Mouse (Mus musculus): ENCODE results near the gene Vmac. TPM values are rescaled to one million over a fixed set of nuclear protein-coding genes. Genes with fewer than 3 reads are reported as not detected.
A peak's percentile ranks its signal among the peaks of the same experiment; 100 is the strongest.

Gene Vmac
- polyA plus RNA-seq, 1 experiment = 12.4 TPM

- peak overlapping the region; percentile 94 for H3K4me3 ChIP-seq (ENCODE audit: control insufficient read depth, low read depth, low read length)
- H3K27me3 ChIP-seq (ENCODE audit: control insufficient read depth, insufficient read depth, low read length) = no peaks in the 10 kb centered on the region
- H3K27ac ChIP-seq (ENCODE audit: control insufficient read depth, insufficient read depth, low read depth, low read length) = peak overlapping the region; percentile 92
- no peaks in the 10 kb centered on the region for H3K36me3 ChIP-seq (ENCODE audit: control insufficient read depth, insufficient read depth, low read length)
- TF ChIP-seq POLR2A (IDR thresholded peaks at IDR 0.05; ENCODE audit: control insufficient read depth, low read depth, low read length) (no peak), CTCF (IDR thresholded peaks at IDR 0.05; ENCODE audit: control insufficient read depth, insufficient read depth, insufficient replicate concordance, low read depth, low read length) (0 out of 2 replicates have a peak, but pooled peaks have one; percentile 1)
- peaks cover 5% of the 10 kb centered on the region for H3K4me1 ChIP-seq (ENCODE audit: control insufficient read depth, insufficient read depth, low read length)
Observed at GRCm38 (mm10) chr17:56673647-56674416, 44.0 kb downstream of the Vmac start.

DNA sequence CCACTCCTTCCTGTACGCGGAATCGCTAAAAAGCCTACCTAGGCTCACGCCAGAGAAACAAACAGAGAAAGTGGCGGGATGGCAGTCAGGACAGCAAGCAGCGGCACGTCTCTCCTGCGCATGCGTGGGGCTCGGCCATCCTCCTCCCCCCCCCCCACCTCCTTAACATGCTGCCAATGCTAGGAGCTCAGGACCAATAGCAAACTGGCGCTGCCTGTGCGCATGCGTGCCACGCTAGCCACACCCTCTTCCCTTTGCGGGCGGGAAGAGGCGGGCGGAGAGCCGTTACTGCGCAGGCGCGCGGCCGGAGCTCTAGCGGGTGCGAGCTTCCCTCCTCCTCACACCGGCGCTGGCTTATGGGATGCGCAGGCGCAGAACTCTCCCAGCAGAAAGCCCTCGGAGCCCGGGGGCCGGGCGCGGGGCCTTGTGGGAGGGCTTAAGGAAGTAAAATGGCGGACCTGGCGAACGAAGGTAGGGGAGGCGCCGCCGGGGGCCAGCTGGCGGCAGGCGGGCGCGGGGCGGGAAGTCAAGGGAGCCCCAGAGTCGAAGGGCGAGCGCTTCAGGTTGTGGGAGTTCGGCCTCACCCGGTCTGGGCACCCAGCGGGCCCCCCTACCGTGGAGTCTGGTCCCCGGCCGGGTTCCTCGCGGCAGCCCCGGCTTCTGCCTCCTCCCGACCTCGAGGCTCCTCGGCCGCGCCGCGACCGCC, 44.7 kb downstream of the Vmac start, which contains the start of gene Ranbp3:
Ranbp3 (plus strand) TSS at position 354 of the 706 bp plus-strand sequence.
- peak within 1 kb of the TSS; percentile 95 for H3K27ac ChIP-seq (ENCODE audit: control insufficient read depth, insufficient read depth, low read depth, low read length)
- no peaks in the 10 kb centered on the region for H3K36me3 ChIP-seq (ENCODE audit: control insufficient read depth, insufficient read depth, low read length)
- no peaks in the 10 kb centered on the region for H3K27me3 ChIP-seq (ENCODE audit: control insufficient read depth, insufficient read depth, low read length)
- peaks cover 10% of the 10 kb centered on the region for H3K4me1 ChIP-seq (ENCODE audit: control insufficient read depth, insufficient read depth, low read length)
- no peak for TF ChIP-seq CTCF (IDR thresholded peaks at IDR 0.05; ENCODE audit: control insufficient read depth, insufficient read depth, insufficient replicate concordance, low read depth, low read length)
- TF ChIP-seq POLR2A (IDR thresholded peaks at IDR 0.05; ENCODE audit: control insufficient read depth, low read depth, low read length) = peak; percentile 70
- peak within 1 kb of the TSS; percentile 94 for H3K4me3 ChIP-seq (ENCODE audit: control insufficient read depth, low read depth, low read length)

- peaks cover 10% of the 10 kb centered on the region for H3K4me1 ChIP-seq (ENCODE audit: control insufficient read depth, insufficient read depth, low read length)
- H3K36me3 ChIP-seq (ENCODE audit: control insufficient read depth, insufficient read depth, low read length) = no peaks in the 10 kb centered on the region
- no peak for TF ChIP-seq POLR2A (IDR thresholded peaks at IDR 0.05; ENCODE audit: control insufficient read depth, low read depth, low read length)
- TF ChIP-seq CTCF (IDR thresholded peaks at IDR 0.05; ENCODE audit: control insufficient read depth, insufficient read depth, insufficient replicate concordance, low read depth, low read length) = no peak
- no peak overlapping the region for H3K27ac ChIP-seq (ENCODE audit: control insufficient read depth, insufficient read depth, low read depth, low read length)
- no peak overlapping the region for H3K4me3 ChIP-seq (ENCODE audit: control insufficient read depth, low read depth, low read length)
- no peaks in the 10 kb centered on the region for H3K27me3 ChIP-seq (ENCODE audit: control insufficient read depth, insufficient read depth, low read length)
Observed at GRCm38 (mm10) chr17:56669766-56670165, 48.1 kb downstream of the Vmac start.

GRCm38 (mm10) chr17:56668384-56669144, 49.3 kb downstream of the Vmac start:
- H3K27ac ChIP-seq (ENCODE audit: control insufficient read depth, insufficient read depth, low read depth, low read length) = no peak overlapping the region
- no peak; the same call in 1 of the 2 replicates for TF ChIP-seq POLR2A (IDR thresholded peaks at IDR 0.05; ENCODE audit: control insufficient read depth, low read depth, low read length)
- peak; percentile 91 for TF ChIP-seq CTCF (IDR thresholded peaks at IDR 0.05; ENCODE audit: control insufficient read depth, insufficient read depth, insufficient replicate concordance, low read depth, low read length)
- peak overlapping the region; percentile 80 for H3K4me3 ChIP-seq (ENCODE audit: control insufficient read depth, low read depth, low read length)
- H3K36me3 ChIP-seq (ENCODE audit: control insufficient read depth, insufficient read depth, low read length) = no peaks in the 10 kb centered on the region
- H3K27me3 ChIP-seq (ENCODE audit: control insufficient read depth, insufficient read depth, low read length) = no peaks in the 10 kb centered on the region
- H3K4me1 ChIP-seq (ENCODE audit: control insufficient read depth, insufficient read depth, low read length) = peaks cover 8% of the 10 kb centered on the region

DNA sequence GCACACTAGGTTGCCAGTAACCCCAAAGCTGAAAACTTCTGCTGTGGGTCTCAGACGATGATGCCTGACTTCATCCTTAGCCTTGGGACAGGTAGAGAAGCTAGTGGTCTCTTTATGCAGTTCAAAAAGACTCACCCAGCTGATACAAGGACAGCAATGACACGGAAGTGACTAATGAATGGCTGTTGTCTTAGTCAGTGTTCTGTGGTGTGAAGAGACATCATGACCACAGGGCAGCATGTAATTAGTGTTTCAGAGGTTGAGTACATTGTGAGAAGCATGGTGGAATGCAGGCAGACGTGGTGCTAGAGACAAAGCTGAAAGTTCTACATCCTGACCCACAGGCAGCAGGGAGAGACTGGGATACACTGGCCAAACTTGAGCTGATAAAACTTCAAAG, 50.2 kb downstream of the Vmac start:
- Histone ChIP-seq H3K4me3 (ENCODE audit: control insufficient read depth, low read depth, low read length) (no peak overlapping the region), H3K27ac (ENCODE audit: control insufficient read depth, insufficient read depth, low read depth, low read length) (no peak overlapping the region), H3K4me1 (ENCODE audit: control insufficient read depth, insufficient read depth, low read length) (peaks cover 8% of the 10 kb centered on the region), H3K36me3 (ENCODE audit: control insufficient read depth, insufficient read depth, low read length) (no peaks in the 10 kb centered on the region), H3K27me3 (ENCODE audit: control insufficient read depth, insufficient read depth, low read length) (no peaks in the 10 kb centered on the region)
- TF ChIP-seq POLR2A (IDR thresholded peaks at IDR 0.05; ENCODE audit: control insufficient read depth, low read depth, low read length) (no peak), CTCF (IDR thresholded peaks at IDR 0.05; ENCODE audit: control insufficient read depth, insufficient read depth, insufficient replicate concordance, low read depth, low read length) (no peak)

DNA sequence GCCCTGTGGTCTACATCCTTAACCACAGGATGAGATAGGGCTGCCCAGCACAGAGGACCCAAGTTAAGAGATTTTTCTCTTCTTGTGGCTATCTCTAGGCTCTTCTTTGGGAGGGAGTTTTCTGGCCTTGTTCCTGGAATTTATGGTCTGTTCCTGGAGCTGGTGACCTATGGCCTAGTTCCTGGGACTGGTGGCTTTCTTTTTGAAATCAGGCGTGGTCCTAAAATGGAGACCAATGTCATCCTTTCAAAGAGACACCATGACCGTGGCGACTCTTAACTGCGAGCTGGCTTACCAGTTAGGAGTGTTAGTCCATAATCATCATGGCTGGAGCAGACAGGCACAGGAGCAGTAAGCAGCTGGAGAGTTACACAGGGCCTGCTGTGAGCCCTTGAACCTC, 51.4 kb downstream of the Vmac start:
- Histone ChIP-seq H3K27me3 (ENCODE audit: control insufficient read depth, insufficient read depth, low read length) (no peaks in the 10 kb centered on the region), H3K4me1 (ENCODE audit: control insufficient read depth, insufficient read depth, low read length) (peaks cover 8% of the 10 kb centered on the region), H3K4me3 (ENCODE audit: control insufficient read depth, low read depth, low read length) (no peak overlapping the region), H3K36me3 (ENCODE audit: control insufficient read depth, insufficient read depth, low read length) (no peaks in the 10 kb centered on the region), H3K27ac (ENCODE audit: control insufficient read depth, insufficient read depth, low read depth, low read length) (no peak overlapping the region)
- 0 out of 2 replicates have a peak, but pooled peaks have one; percentile 24 for TF ChIP-seq POLR2A (IDR thresholded peaks at IDR 0.05; ENCODE audit: control insufficient read depth, low read depth, low read length)
- no peak for TF ChIP-seq CTCF (IDR thresholded peaks at IDR 0.05; ENCODE audit: control insufficient read depth, insufficient read depth, insufficient replicate concordance, low read depth, low read length)

All from testis, adult 2 months (tissue).